Mouse (Mus musculus): ENCODE results near the gene Krt88. TPM values are rescaled to one million over a fixed set of nuclear protein-coding genes. Genes with fewer than 3 reads are reported as not detected.

Krt88 gene
- 0.17 and 0.18 TPM in 2 replicates for polyA plus RNA-seq (2015; fragmentation: Nextera tagmentation; extraction: Ambion mirVana)

DNA sequence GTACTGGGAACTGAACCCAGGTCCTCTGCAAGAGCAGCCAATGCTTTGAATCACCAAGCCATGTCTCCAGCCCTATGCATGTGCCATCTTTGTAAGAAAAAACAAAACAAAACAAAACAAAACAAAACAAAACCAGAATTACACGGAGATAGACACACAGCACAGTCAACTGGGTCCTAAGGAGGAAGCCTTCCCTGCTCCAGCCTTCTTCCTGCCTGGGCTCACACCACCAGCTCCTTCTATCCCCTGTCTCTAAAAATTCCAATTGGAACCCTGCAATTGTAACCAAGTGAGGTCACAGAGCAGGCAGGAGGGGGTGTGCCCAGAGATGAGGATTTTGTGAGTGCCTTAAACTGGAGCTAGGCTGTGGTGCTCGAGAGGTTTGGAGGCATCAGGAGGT, at the start of gene Krt88:
Gene Krt88, plus strand, starts transcription at position 301 of the 400 bp plus-strand sequence.
- Histone ChIP-seq H3K36me3 (no peaks in the 10 kb centered on the region), H3K27me3 (no peaks in the 10 kb centered on the region), H3K27ac (no peak within 1 kb of the TSS), H3K4me2 (no peak within 1 kb of the TSS), H3K9ac (no peak within 1 kb of the TSS), H3K4me3 (replicated peaks) (no peak within 1 kb of the TSS), H3K9me3 (replicated peaks) (no peaks in the 10 kb centered on the region), H3K4me1 (no peaks in the 10 kb centered on the region)
- no peak for ATAC-seq (replicated peaks; ENCODE audit: low FRiP score)
- 66% methylated on average over 2 of the region's 2 CpGs for WGBS

GRCm38 (mm10) chr15:101398269-101398668, 49.3 kb upstream of the Krt88 start:
- Histone ChIP-seq H3K27me3 (no peaks in the 10 kb centered on the region), H3K4me1 (peaks cover 11% of the 10 kb centered on the region; the same call in 1 of the 2 replicates), H3K4me3 (replicated peaks) (no peak overlapping the region), H3K36me3 (no peaks in the 10 kb centered on the region), H3K4me2 (no peak overlapping the region), H3K9me3 (replicated peaks) (no peaks in the 10 kb centered on the region), H3K27ac (no peak overlapping the region), H3K9ac (no peak overlapping the region)
- no peak for ATAC-seq (replicated peaks; ENCODE audit: low FRiP score)
- WGBS, result 83% methylated on average over 8 of the region's 8 CpGs

DNA sequence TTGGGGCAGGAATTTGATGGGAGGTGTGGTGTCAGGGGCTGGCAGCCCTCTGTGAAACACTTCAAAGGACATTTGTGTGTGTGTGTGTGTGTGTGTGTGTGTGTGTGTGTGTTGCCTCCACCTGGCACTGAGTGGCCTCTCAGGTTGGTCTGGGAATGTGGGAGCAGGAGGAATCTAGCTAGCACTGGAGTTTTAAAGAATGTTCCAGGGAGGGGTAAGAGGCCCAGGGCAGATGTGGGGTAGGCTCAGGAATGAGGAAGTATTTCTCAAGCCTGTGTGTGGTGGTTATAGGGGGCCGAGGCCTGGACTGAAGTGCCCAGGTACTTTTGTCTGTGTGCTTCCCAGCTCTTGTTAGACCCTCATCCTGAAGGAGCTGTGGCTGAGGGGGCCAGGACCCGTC, 36.8 kb upstream of the Krt88 start, which contains the start of gene Krt7:
Gene Krt7, plus strand, starts transcription at position 269 of the 400 bp plus-strand sequence.
- Histone ChIP-seq H3K36me3 (no peaks in the 10 kb centered on the region), H3K4me1 (peaks cover 21% of the 10 kb centered on the region), H3K27ac (peak within 1 kb of the TSS; percentile 86), H3K9me3 (replicated peaks) (no peaks in the 10 kb centered on the region), H3K27me3 (peaks cover 31% of the 10 kb centered on the region), H3K9ac (0 out of 2 replicates have a peak within 1 kb of the TSS, but pooled peaks have one; percentile 7), H3K4me2 (peak within 1 kb of the TSS; percentile 52), H3K4me3 (replicated peaks) (peak within 1 kb of the TSS; percentile 35)
- 38% methylated on average over 2 of the region's 2 CpGs for WGBS
- peak; percentile 71 for ATAC-seq (replicated peaks; ENCODE audit: low FRiP score)

DNA sequence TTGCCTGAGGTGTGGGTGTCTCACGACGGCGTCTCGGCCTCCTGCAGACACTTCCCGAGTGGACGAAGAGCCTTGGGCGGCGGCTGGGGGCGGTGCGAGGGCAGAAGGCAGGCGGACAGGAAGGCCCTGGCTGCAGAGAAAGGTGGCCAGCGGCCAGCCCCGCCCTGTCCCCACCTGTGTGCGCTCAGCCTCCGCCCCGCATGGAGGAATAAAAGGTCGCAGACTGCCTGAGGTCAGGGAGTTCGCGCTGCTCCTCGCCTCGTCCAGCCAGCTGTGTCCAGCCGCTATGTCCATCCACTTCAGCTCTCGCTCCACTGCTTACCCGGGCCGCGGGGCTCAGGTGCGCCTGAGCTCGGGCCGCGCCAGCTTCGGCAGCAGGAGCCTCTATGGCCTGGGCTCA, 35.4 kb upstream of the Krt88 start:
- 17% methylated on average over 31 of the region's 31 CpGs for WGBS
- no peaks in the 10 kb centered on the region for H3K36me3 ChIP-seq
- peak; percentile 60 for ATAC-seq (replicated peaks; ENCODE audit: low FRiP score)

DNA sequence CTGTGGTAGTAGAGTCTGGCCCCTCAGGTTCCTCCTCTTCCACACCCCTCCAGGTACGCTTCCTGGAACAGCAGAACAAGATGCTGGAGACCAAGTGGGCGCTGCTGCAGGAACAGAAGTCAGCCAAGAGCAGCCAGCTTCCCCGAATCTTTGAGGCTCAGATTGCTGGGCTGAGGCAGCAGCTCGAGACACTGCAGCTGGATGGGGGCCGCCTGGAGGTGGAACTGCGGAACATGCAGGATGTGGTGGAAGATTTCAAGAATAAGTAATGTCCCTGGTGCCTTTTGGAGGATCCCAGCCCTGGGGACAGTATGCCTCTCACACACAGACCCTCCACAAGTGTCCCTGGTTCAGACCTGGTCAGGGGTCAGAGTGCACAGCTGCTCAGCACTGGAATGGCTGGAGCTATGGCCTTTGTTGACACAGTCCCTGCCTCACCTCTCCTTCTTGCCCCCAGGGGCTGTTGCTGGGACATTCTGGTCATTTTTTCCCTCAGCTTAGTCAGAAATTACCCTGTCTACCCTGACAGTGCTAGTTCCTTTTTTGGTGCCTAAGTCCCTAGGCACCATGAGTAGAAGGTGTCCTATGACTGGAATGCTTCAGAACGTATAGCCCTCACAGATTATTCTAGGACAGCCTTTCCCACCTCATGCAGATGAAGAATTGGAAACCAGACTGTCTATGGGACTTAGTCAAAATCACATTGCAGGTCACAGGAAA, 33.5 kb upstream of the Krt88 start:
- H3K9ac ChIP-seq, result no peak overlapping the region
- no peaks in the 10 kb centered on the region for H3K9me3 ChIP-seq (replicated peaks)
- peaks cover 21% of the 10 kb centered on the region for H3K4me1 ChIP-seq
- H3K27me3 ChIP-seq, result peaks cover 31% of the 10 kb centered on the region
- H3K4me3 ChIP-seq (replicated peaks), result no peak overlapping the region
- no peaks in the 10 kb centered on the region for H3K36me3 ChIP-seq
- no peak for ATAC-seq (replicated peaks; ENCODE audit: low FRiP score)
- no peak overlapping the region for H3K27ac ChIP-seq
- H3K4me2 ChIP-seq, result 0 out of 2 replicates have a peak overlapping the region, but pooled peaks have one; percentile 20
- WGBS, result 38% methylated on average over 7 of the region's 7 CpGs

More for the DNA sequence above, 35.4 kb upstream of the Krt88 start:
- H3K4me2 ChIP-seq, result peak overlapping the region; percentile 52
- H3K9me3 ChIP-seq (replicated peaks), result no peaks in the 10 kb centered on the region
- peak overlapping the region; percentile 35 for H3K4me3 ChIP-seq (replicated peaks)
- 0 out of 2 replicates have a peak overlapping the region, but pooled peaks have one; percentile 7 for H3K9ac ChIP-seq
- peak overlapping the region; percentile 86 for H3K27ac ChIP-seq
- H3K27me3 ChIP-seq, result peaks cover 31% of the 10 kb centered on the region
- H3K4me1 ChIP-seq, result peaks cover 21% of the 10 kb centered on the region

- Histone ChIP-seq H3K36me3 (no peaks in the 10 kb centered on the region), H3K4me2 (no peak overlapping the region), H3K27me3 (peaks cover 31% of the 10 kb centered on the region), H3K9ac (0 out of 2 replicates have a peak overlapping the region, but pooled peaks have one; percentile 17), H3K9me3 (replicated peaks) (no peaks in the 10 kb centered on the region), H3K4me3 (replicated peaks) (no peak overlapping the region), H3K4me1 (peaks cover 21% of the 10 kb centered on the region), H3K27ac (no peak overlapping the region)
- 51% methylated on average over 11 of the region's 11 CpGs for WGBS
- ATAC-seq (replicated peaks; ENCODE audit: low FRiP score), result no peak
Measured at GRCm38 (mm10) chr15:101414807-101415565, 32.6 kb upstream of the Krt88 start.

GRCm38 (mm10) chr15:101418950-101419349, 28.6 kb upstream of the Krt88 start:
- Histone ChIP-seq H3K27ac (no peak overlapping the region), H3K36me3 (no peaks in the 10 kb centered on the region), H3K9me3 (replicated peaks) (no peaks in the 10 kb centered on the region), H3K4me2 (no peak overlapping the region), H3K4me3 (replicated peaks) (no peak overlapping the region), H3K9ac (no peak overlapping the region), H3K4me1 (peaks cover 7% of the 10 kb centered on the region; the same call in 1 of the 2 replicates), H3K27me3 (0 out of 2 replicates have a peak, but pooled peaks cover 12% of the 10 kb centered on the region)
- ATAC-seq (replicated peaks; ENCODE audit: low FRiP score), result no peak
- WGBS, result 80% methylated on average over 4 of the region's 4 CpGs

GRCm38 (mm10) chr15:101420903-101421302, 26.6 kb upstream of the Krt88 start:
- no peaks in the 10 kb centered on the region for H3K36me3 ChIP-seq
- no peak overlapping the region for H3K4me3 ChIP-seq (replicated peaks)
- peaks cover 4% of the 10 kb centered on the region for H3K4me1 ChIP-seq
- no peak overlapping the region for H3K27ac ChIP-seq
- no peaks in the 10 kb centered on the region for H3K9me3 ChIP-seq (replicated peaks)
- no peak for ATAC-seq (replicated peaks; ENCODE audit: low FRiP score)
- WGBS, result 52% methylated on average over 6 of the region's 6 CpGs
- H3K27me3 ChIP-seq, result 0 out of 2 replicates have a peak, but pooled peaks cover 8% of the 10 kb centered on the region
- no peak overlapping the region for H3K9ac ChIP-seq
- no peak overlapping the region for H3K4me2 ChIP-seq

DNA sequence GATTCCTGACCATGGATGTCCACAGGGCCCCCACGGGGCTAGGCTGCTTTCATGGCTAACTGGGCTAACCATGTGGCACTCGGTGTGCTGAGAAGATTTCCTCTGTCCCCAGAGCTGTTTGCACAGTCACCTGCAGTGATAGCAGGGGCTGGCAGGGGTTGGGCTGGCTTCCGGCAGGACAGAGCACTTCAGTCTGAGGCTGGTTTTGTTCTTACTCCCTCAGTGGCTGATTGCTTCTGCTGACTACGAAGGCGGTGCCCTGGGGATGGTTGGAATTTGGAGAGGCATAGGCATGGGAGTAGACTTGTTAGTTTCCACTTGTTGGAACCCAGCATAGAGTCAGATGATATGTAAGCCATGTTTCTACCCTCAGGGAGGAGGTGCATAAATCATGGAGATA, 22.6 kb upstream of the Krt88 start:
- Histone ChIP-seq H3K9ac (no peak overlapping the region), H3K9me3 (replicated peaks) (no peaks in the 10 kb centered on the region), H3K27ac (no peak overlapping the region), H3K4me1 (peaks cover 4% of the 10 kb centered on the region), H3K4me3 (replicated peaks) (no peak overlapping the region), H3K4me2 (no peak overlapping the region), H3K36me3 (no peaks in the 10 kb centered on the region), H3K27me3 (0 out of 2 replicates have a peak, but pooled peaks cover 8% of the 10 kb centered on the region)
- 18% methylated on average over 5 of the region's 5 CpGs for WGBS
- no peak for ATAC-seq (replicated peaks; ENCODE audit: low FRiP score)

DNA sequence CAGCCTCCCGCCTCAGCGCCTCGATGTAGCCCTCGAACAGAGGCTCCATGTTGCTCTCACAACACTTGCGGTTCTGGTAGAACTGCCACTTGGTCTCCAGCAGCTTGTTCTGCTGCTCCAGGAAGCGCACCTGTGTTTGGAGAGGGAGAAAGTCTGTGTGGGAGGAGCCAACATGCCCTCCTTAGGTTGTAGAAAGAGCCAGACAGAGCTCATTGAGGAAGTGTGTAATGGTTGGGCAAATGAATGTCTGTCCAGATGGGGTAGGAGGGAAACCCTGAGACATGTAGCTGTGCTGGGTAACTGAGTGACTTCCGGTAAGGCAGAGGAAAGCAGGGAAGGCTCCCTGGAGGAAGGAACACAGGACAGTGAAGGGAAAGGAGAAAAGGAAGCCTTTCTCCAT, 10.9 kb upstream of the Krt88 start:
- Histone ChIP-seq H3K4me1 (peaks cover 7% of the 10 kb centered on the region), H3K9ac (no peak overlapping the region), H3K4me2 (no peak overlapping the region), H3K4me3 (replicated peaks) (no peak overlapping the region), H3K27me3 (peaks cover 43% of the 10 kb centered on the region), H3K9me3 (replicated peaks) (no peaks in the 10 kb centered on the region), H3K27ac (no peak overlapping the region), H3K36me3 (no peaks in the 10 kb centered on the region)
- 87% methylated on average over 7 of the region's 7 CpGs for WGBS
- ATAC-seq (replicated peaks; ENCODE audit: low FRiP score), result no peak

DNA sequence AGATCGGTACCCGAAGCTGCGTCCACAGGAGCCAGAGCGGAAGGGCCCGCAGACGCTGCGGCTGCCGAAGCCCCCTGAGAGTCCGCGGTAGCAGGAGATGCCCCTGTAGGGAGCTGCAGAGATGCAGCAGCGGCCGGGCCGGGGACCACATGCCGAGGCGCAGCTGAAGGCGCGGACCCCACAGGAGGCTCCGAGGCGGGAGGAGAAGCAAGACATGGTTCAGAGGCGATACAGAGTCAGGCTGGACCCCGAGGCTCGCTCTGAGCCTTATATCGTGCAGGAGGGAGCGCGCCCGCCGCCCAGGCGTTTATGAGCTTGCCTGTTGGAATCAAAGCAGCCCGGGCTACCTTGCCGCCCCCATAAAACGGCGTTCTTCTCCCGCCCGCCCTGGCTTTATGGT, 9.0 kb upstream of the Krt88 start, which contains the start of gene Krt87:
Gene Krt87, minus strand, starts transcription at position 250 of the 400 bp plus-strand sequence.
- no peak for ATAC-seq (replicated peaks; ENCODE audit: low FRiP score)
- Histone ChIP-seq H3K36me3 (no peaks in the 10 kb centered on the region), H3K9ac (no peak within 1 kb of the TSS), H3K27me3 (peaks cover 43% of the 10 kb centered on the region), H3K27ac (no peak within 1 kb of the TSS), H3K4me1 (peaks cover 7% of the 10 kb centered on the region), H3K9me3 (replicated peaks) (no peaks in the 10 kb centered on the region), H3K4me2 (peak within 1 kb of the TSS; percentile 56), H3K4me3 (replicated peaks) (peak within 1 kb of the TSS; percentile 17)
- WGBS, result 2% methylated on average over 34 of the region's 34 CpGs

GRCm38 (mm10) chr15:101440837-101441236, 6.7 kb upstream of the Krt88 start:
- Histone ChIP-seq H3K4me3 (replicated peaks) (no peak overlapping the region), H3K4me2 (no peak overlapping the region), H3K4me1 (peaks cover 7% of the 10 kb centered on the region), H3K27me3 (peaks cover 43% of the 10 kb centered on the region), H3K27ac (no peak overlapping the region), H3K36me3 (no peaks in the 10 kb centered on the region), H3K9ac (no peak overlapping the region), H3K9me3 (replicated peaks) (no peaks in the 10 kb centered on the region)
- no peak for ATAC-seq (replicated peaks; ENCODE audit: low FRiP score)
- WGBS, result 66% methylated on average over 4 of the region's 4 CpGs

All from kidney, embryonic 15.5 days (tissue).